Mouse (Mus musculus) cortical plate, adult 2 months (tissue): ENCODE results near the gene Gca. TPM values are rescaled to one million over a fixed set of nuclear protein-coding genes. Genes with fewer than 3 reads are reported as not detected.

Source experiments
- H3K27ac ChIP-seq: fragments of 200-500 bp; 2 replicates; pipeline ENCODE4 v1.5.1; 2012; ENCODE audit warnings: low read length, control low read depth, inconsistent platforms; ENCODE audit not compliant: insufficient read depth
- H3K4me1 ChIP-seq: fragments of 200-500 bp; 2 replicates; pipeline ENCODE4 v1.6.1; 2011; ENCODE audit warnings: low read length; ENCODE audit not compliant: control insufficient read depth, insufficient read depth
- H3K4me3 ChIP-seq: fragments of 200-500 bp; 2 replicates; pipeline ENCODE4 v1.5.1; 2011; ENCODE audit warnings: mild to moderate bottlenecking, low read length, control low read depth; ENCODE audit not compliant: insufficient read depth
- CTCF ChIP-seq: fragments of 200-500 bp; IDR thresholded peaks from 2 replicates; pipeline ENCODE4 v1.5.1; 2011; ENCODE audit warnings: mild to moderate bottlenecking, control low read depth, low read length; ENCODE audit not compliant: insufficient read depth; ENCODE audit errors: extremely low read depth
- POLR2A ChIP-seq: fragments of 200-500 bp; IDR thresholded peaks from 2 replicates; pipeline ENCODE4 v1.6.1; 2011; ENCODE audit warnings: mild to moderate bottlenecking, low read length, control low read depth; ENCODE audit not compliant: insufficient read depth; ENCODE audit errors: extremely low read depth
- polyA plus RNA-seq: library from polyadenylated mRNA; depleted of rRNA; stranded (reverse); fragments of >200 nt; gene quantifications from 2 replicates; pipeline ENCODE4 v1.2.3, GENCODE M21; 2012; rRNA removed

The Gca gene
- polyA plus RNA-seq, result 19.1 and 19.2 TPM in 2 replicates

DNA sequence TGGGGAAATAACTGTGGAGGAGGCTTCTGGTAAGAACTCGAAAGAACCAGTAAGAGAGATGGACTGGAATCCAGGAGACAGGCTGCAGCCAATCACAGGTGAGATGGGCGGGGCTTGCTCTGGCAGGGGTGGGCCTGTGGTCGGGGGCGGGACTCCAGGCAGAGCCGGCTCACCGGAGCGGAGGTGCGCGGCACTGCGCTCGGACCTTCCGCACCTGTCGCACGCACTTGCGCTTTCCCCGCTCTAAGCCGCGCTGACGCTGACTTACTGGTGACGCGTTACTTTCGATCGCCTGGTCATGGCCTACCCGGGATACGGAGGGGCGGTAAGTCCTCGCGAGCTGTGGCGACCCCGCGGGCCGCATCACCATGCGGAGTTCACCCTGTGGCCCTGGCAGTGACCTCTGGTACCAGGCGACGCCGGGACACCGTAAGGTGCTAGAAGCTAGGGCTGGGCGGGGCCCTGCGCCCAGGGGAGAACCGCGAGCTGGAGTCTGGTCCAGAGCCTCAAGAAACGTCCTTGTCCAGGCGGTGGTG, at the start of gene Gca:
Gca (plus strand) TSS at position 151 of the 536 bp plus-strand sequence.
- H3K4me3 ChIP-seq, result peak within 1 kb of the TSS; percentile 96
- H3K27ac ChIP-seq, result peak within 1 kb of the TSS; percentile 32; the same call in 1 of the 2 replicates
- no peaks in the 10 kb centered on the region; the same call in 1 of the 2 replicates for H3K4me1 ChIP-seq
- TF ChIP-seq POLR2A (peak; percentile 70; the same call in 1 of the 2 replicates), CTCF (no peak)

DNA sequence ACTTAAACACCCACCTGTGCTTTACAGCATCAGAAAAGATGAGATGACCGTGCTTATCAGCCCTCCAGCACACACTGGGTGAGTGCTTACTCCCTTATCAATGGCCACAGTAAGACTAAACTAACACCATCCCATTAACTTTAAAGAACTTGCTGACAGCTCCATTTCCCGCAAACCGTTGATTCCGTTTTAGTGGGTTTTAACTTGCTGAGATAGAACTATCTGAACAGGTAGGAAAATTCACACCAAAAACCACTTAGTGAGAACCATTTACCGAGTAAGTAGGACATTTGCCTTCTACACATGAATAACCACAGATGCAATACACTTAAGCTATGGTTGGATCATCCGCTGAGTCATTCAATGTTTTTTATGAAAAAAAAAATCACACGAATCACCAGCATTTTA, 45.1 kb upstream of the Gca start:
- H3K27ac ChIP-seq, result no peak overlapping the region
- no peak for TF ChIP-seq CTCF
- no peak for TF ChIP-seq POLR2A
- H3K4me3 ChIP-seq, result no peak overlapping the region
- H3K4me1 ChIP-seq, result 0 out of 2 replicates have a peak, but pooled peaks cover under 1% of the 10 kb centered on the region

DNA sequence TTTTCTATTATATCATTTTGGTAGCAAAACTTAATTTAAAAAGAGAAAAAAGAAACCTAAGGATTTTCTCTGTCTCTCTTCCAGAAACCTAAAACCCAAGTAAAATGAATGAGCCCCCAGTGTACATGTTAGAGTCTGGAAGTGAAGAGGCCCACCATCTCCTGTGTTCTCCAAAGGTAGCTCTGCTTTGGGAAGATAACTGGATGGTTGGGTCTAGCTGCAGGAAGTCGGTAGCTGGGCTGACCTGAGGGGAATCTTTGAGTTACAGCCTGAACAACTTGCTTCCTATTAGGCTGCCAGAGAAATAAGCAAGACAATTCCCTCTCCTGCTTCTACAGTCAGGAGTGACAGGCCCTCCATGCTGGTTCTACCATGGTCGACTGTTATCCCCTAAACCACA, 44.4 kb upstream of the Gca start:
- TF ChIP-seq CTCF, result no peak
- no peak for TF ChIP-seq POLR2A
- Histone ChIP-seq H3K4me3 (no peak overlapping the region), H3K4me1 (peaks cover 1% of the 10 kb centered on the region; the same call in 1 of the 2 replicates), H3K27ac (no peak overlapping the region)

- 0 out of 2 replicates have a peak overlapping the region, but pooled peaks have one; percentile 30 for H3K27ac ChIP-seq
- no peak overlapping the region for H3K4me3 ChIP-seq
- TF ChIP-seq CTCF (no peak), POLR2A (no peak)
- H3K4me1 ChIP-seq, result peaks cover 1% of the 10 kb centered on the region; the same call in 1 of the 2 replicates
Measured at GRCm38 (mm10) chr2:62623024-62623441, 41.1 kb upstream of the Gca start.

- Histone ChIP-seq H3K4me3 (no peak overlapping the region; the same call in 1 of the 2 replicates), H3K27ac (peak overlapping the region; percentile 95), H3K4me1 (peaks cover 1% of the 10 kb centered on the region; the same call in 1 of the 2 replicates)
- TF ChIP-seq POLR2A (no peak), CTCF (no peak)
Measured at GRCm38 (mm10) chr2:62627728-62628127, 36.4 kb upstream of the Gca start.

DNA sequence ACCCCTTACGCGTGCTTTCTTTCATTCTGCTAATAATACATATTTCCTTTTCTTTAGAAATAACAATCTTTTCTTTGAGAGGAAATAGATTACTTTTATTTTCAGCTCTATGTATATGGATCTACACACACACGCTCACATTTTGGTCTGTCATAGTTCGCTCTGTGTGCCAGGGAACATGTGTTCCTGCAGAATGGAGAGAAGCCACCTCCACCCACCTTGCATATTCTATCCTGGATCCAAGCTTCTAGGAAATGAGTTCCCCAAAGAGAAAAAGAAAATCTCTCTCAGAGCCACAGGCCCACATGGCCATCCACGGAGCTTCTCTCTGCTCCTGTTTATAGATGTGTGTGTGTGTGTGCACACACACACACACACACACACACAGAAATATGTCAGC, 35.7 kb upstream of the Gca start:
- no peak overlapping the region; the same call in 1 of the 2 replicates for H3K4me3 ChIP-seq
- peaks cover 1% of the 10 kb centered on the region; the same call in 1 of the 2 replicates for H3K4me1 ChIP-seq
- no peak for TF ChIP-seq CTCF
- TF ChIP-seq POLR2A, result no peak
- peak overlapping the region; percentile 95 for H3K27ac ChIP-seq

- no peak overlapping the region for H3K27ac ChIP-seq
- TF ChIP-seq CTCF (peak; percentile 28; the same call in 1 of the 2 replicates), POLR2A (no peak)
- H3K4me1 ChIP-seq, result no peaks in the 10 kb centered on the region; the same call in 1 of the 2 replicates
- no peak overlapping the region for H3K4me3 ChIP-seq
Measured at GRCm38 (mm10) chr2:62630446-62630845, 33.6 kb upstream of the Gca start.

DNA sequence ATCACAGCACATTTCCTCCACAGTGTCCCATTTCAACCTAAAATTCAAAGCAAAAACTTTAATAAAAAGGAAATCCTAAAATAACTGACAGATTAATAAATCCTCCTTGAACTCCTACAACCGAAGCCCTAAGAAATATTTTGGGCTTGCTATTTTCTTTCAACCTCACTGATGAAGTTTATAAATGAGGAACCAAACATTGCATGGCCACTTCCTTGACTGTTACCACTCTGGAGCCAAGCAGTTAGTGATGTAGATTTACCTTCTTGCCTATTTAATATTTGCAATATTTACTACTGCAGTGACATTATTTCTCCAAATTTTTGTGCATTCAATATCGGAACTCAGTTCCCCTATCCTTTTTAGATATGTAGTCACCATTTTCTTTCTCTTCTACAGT, 24.2 kb upstream of the Gca start:
- Histone ChIP-seq H3K27ac (no peak overlapping the region), H3K4me1 (no peaks in the 10 kb centered on the region), H3K4me3 (no peak overlapping the region)
- TF ChIP-seq CTCF (no peak), POLR2A (no peak)

DNA sequence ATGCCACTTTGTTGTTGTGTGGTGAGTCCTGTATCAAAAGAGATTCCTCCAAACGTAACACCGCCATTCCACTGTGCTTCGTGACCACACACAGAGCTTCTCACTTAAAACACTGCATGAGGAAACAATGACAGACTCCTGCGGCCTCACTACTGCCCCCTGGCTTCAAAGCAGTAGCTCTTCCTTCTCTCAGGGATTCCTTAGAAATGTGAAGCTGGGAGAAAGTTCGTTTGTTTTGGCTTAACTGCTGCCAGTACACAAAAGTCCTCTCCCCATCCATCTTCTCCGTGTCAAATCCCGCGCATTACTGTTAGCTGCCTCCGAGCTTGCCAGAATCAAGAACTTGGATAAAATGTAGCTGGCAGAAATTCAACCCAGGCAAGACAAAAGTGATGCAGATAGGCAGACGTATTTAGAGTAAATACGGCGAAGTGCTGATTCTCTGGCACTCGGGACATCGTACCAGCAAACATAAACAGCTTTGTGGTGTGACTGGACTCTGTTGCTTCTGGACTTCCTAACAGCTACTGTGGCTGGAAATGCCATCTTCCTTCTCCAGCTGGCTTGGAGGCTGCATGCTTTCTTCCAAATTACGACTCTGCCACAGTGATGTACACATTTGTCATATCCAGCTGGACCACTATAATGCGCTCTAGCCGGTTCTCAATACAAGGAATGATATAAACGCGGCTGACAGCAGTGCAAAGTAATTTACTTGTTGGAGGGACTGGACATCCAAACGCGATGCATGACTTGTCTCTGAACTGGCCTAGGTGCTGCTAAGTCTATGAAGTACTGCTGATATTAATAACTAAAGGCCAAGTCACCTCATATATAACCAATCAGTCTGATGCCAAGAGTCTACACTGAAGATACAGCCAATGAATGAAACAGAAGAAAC, 20.4 kb upstream of the Gca start:
- H3K4me1 ChIP-seq, result no peaks in the 10 kb centered on the region
- TF ChIP-seq POLR2A (no peak), CTCF (peak; percentile 64)
- H3K4me3 ChIP-seq, result no peak overlapping the region
- no peak overlapping the region for H3K27ac ChIP-seq
